Mouse (Mus musculus) heart, postnatal 4 days (tissue): ENCODE data around the gene Sgo1. TPM values are rescaled to one million over a fixed set of nuclear protein-coding genes. Genes with fewer than 3 reads are reported as not detected.

ENCODE experiments used
- DNase-seq: peaks from one replicate; pipeline ENCODE4 v3.0.0; 2021
- total RNA-seq, 2 experiments: library from RNA; stranded (reverse); gene quantifications; 2 replicates each; pipeline ENCODE4 v1.2.3; 2021

Gene Sgo1
- total RNA-seq, 2 experiments from 2014 or later = 8.3 to 9.7 TPM

GRCm38 (mm10) chr17:53650251-53650661 is 38.9 kb downstream of the Sgo1 start:
- no peak for DNase-seq

GRCm38 (mm10) chr17:53643360-53643759 is 45.8 kb downstream of the Sgo1 start:
- DNase-seq = no peak

GRCm38 (mm10) chr17:53631344-53631743 is 57.8 kb downstream of the Sgo1 start:
- no peak for DNase-seq

GRCm38 (mm10) chr17:53628131-53628530 is 61.0 kb downstream of the Sgo1 start:
- no peak for DNase-seq

GRCm38 (mm10) chr17:53627497-53627896 is 61.6 kb downstream of the Sgo1 start:
- DNase-seq = no peak

- no peak for DNase-seq
Observed at GRCm38 (mm10) chr17:53626160-53626559, 63.0 kb downstream of the Sgo1 start.

Other genes starting within 250 kb of the Sgo1 start
- under 1 TPM; 0.26 to 0.38 TPM for gene Efhb, start 226.0 kb downstream of the Sgo1 start, total RNA-seq
- 10 to 100 TPM; 68.0 to 68.2 TPM for gene Rab5a, start 210.1 kb downstream of the Sgo1 start, total RNA-seq
- gene Pp2d1, start 149.9 kb downstream of the Sgo1 start, total RNA-seq = not detected
- gene Kat2b, start 122.5 kb downstream of the Sgo1 start, total RNA-seq = 10 to 100 TPM; 79.5 to 84.6 TPM
- gene Sult1c2, start 157.0 kb upstream of the Sgo1 start, total RNA-seq = not detected